Mouse (Mus musculus): ENCODE data around the gene Ormdl3. TPM values are rescaled to one million over a fixed set of nuclear protein-coding genes. Genes with fewer than 3 reads are reported as not detected.

Ormdl3 gene
- total and polyA plus RNA-seq, 3 experiments: 52.7 to 93.7 TPM; not detected in 1

DNA sequence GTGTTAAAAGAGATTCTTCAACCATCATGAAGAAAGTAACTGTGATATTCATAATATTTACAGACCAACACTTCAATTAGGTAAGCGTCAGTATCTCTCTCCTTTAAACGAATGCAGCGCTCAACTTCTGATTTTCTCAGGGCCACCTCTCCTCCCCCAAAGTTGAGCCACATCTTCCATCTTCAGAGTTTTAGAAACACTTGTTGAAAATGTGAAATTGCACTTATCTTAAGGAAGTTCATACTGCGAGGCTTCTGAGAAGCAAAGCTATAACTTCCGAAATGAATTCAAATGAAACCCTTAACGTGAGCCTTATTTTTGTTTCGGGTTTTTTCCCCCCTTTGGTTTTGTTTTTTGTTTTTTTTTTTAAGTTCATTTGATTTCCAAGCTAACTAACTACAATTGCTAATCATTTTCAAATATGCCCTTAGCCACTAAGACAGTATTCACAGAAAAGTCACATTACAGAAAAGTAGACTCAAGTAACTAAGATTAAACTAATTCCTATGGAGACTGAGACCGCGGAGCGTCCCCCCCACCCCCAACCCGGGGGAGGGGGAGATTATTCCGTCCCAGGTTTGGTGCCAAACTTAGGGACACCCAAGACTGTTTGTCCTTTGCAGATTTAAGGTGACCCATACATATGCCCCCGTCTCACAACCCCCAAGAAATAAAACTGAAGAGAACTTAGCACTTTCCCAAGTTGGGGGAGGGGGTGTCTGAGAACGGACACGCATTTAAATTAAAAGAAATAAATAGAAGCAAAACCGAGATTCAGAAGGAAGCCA is 42.1 kb downstream of the Ormdl3 start:
- no peak overlapping the region for H3K9ac ChIP-seq (ENCODE audit: control insufficient read depth, low read depth, low read length, poor library complexity, severe bottlenecking)
- H3K79me2 ChIP-seq (ENCODE audit: control insufficient read depth, insufficient read depth, low read length, poor library complexity): no peaks in the 10 kb centered on the region
- no peak overlapping the region for H3K27ac ChIP-seq (ENCODE audit: control insufficient read depth, low read depth, low read length)
- TF ChIP-seq TAL1 (IDR thresholded peaks at IDR 0.05; ENCODE audit: low read length): no peak
- no peak for TF ChIP-seq MEF2A (IDR thresholded peaks at IDR 0.05; ENCODE audit: extremely low read depth, insufficient replicate concordance, low read depth, low read length, poor library complexity, severe bottlenecking)
- TF ChIP-seq SIN3A (IDR thresholded peaks at IDR 0.05; ENCODE audit: low read length): no peak
- no peak for TF ChIP-seq MXI1 (IDR thresholded peaks at IDR 0.05; ENCODE audit: low read depth, low read length)
- TF ChIP-seq TBP (IDR thresholded peaks at IDR 0.05; ENCODE audit: low read depth, low read length): no peak
- TF ChIP-seq USF1 (IDR thresholded peaks at IDR 0.05; ENCODE audit: low read depth, low read length): no peak
- no peak for TF ChIP-seq KAT2A (conservative IDR thresholded peaks at IDR 0.05; ENCODE audit: low read depth, low read length)
- no peak for TF ChIP-seq MYB (IDR thresholded peaks at IDR 0.05; ENCODE audit: low read depth, low read length)
- TF ChIP-seq GATA1 (IDR thresholded peaks at IDR 0.05; ENCODE audit: low read depth, low read length): no peak
- TF ChIP-seq RAD21 (IDR thresholded peaks at IDR 0.05; ENCODE audit: low read depth, low read length): no peak
- no peak overlapping the region for H3K4me3 ChIP-seq (ENCODE audit: control insufficient read depth in 1 of 2, insufficient read depth in 1 of 2, low read depth in 2 of 2, low read length in 2 of 2)
- DNase-seq (ENCODE audit: low read depth, low spot score): no peak
- H3K36me3 ChIP-seq (ENCODE audit: control insufficient read depth in 1 of 2, insufficient read depth in 2 of 2, low read length in 2 of 2): no peaks in the 10 kb centered on the region
- no peaks in the 10 kb centered on the region for H3K9me3 ChIP-seq (replicated peaks; ENCODE audit: insufficient read depth, low read length)
- H3K4me1 ChIP-seq (ENCODE audit: control insufficient read depth in 1 of 2, insufficient read depth in 2 of 2, low read length in 2 of 2): peaks cover 0 to under 1% of the 10 kb centered on the region in 2 experiments; a peak in 1 of 4 replicates
- H3K27me3 ChIP-seq (ENCODE audit: control insufficient read depth in 1 of 2, insufficient read depth in 2 of 2, low read length in 2 of 2): peaks cover 4 to 15% of the 10 kb centered on the region in 2 experiments; a peak in 3 of 4 replicates

DNA sequence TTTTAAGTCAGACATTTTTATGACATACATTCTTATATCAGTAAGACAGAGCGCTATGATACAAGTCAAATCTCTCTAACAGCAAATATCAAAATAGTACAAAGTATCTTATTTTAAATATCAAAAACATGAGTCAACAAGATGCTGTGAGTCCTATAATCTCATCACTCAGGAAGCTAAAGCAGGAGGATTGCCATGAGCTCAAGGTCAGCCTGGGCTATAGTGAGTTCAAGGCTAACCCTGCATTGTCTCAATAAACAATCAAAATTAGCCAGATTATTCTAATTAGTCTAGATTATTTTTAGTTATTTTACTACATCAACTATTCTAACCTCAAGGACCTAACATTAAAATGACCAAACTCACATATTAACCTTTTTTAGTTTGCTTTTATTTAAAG is 43.8 kb downstream of the Ormdl3 start:
- Histone ChIP-seq H3K4me1 (ENCODE audit: control insufficient read depth in 1 of 2, insufficient read depth in 2 of 2, low read length in 2 of 2) (no peaks in the 10 kb centered on the region), H3K36me3 (ENCODE audit: control insufficient read depth in 1 of 2, insufficient read depth in 2 of 2, low read length in 2 of 2) (no peaks in the 10 kb centered on the region), H3K27me3 (ENCODE audit: control insufficient read depth in 1 of 2, insufficient read depth in 2 of 2, low read length in 2 of 2) (peaks cover 7 to 18% of the 10 kb centered on the region in 2 experiments), H3K9me3 (replicated peaks; ENCODE audit: insufficient read depth, low read length) (no peaks in the 10 kb centered on the region), H3K79me2 (ENCODE audit: control insufficient read depth, insufficient read depth, low read length, poor library complexity) (no peaks in the 10 kb centered on the region), H3K9ac (ENCODE audit: control insufficient read depth, low read depth, low read length, poor library complexity, severe bottlenecking) (no peak overlapping the region), H3K27ac (ENCODE audit: control insufficient read depth, low read depth, low read length) (no peak overlapping the region), H3K4me3 (ENCODE audit: control insufficient read depth in 1 of 2, insufficient read depth in 1 of 2, low read depth in 2 of 2, low read length in 2 of 2) (no peak overlapping the region)
- no peak for DNase-seq (ENCODE audit: low read depth, low spot score)
- no peak for TF ChIP-seq USF1 (IDR thresholded peaks at IDR 0.05; ENCODE audit: low read depth, low read length)
- TF ChIP-seq MEF2A (IDR thresholded peaks at IDR 0.05; ENCODE audit: extremely low read depth, insufficient replicate concordance, low read depth, low read length, poor library complexity, severe bottlenecking): no peak
- TF ChIP-seq ZC3H11A (IDR thresholded peaks at IDR 0.05; ENCODE audit: low read depth, low read length): no peak

DNA sequence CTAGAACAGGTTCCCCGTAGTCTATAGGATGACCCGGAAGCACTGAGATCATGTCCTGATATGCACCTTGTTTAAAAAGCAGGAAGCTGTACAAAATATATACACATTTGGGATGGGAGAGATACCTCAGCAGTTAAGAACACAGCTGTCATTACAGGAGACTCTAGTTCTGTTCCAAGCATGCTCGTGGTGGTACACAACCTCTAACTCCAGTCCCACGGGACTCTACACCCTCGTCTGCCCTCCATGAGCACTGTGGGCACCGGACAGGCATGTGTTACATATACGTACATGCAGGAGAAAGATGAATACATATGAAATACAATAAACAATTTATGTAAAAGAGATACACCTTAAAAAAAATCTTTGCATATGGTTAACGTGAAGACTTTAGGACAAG is 44.6 kb downstream of the Ormdl3 start:
- no peak overlapping the region for H3K9ac ChIP-seq (ENCODE audit: control insufficient read depth, low read depth, low read length, poor library complexity, severe bottlenecking)
- H3K9me3 ChIP-seq (replicated peaks; ENCODE audit: insufficient read depth, low read length): no peaks in the 10 kb centered on the region
- no peaks in the 10 kb centered on the region for H3K36me3 ChIP-seq (ENCODE audit: control insufficient read depth in 1 of 2, insufficient read depth in 2 of 2, low read length in 2 of 2)
- no peaks in the 10 kb centered on the region for H3K4me1 ChIP-seq (ENCODE audit: control insufficient read depth in 1 of 2, insufficient read depth in 2 of 2, low read length in 2 of 2)
- peaks cover 7 to 18% of the 10 kb centered on the region in 2 experiments for H3K27me3 ChIP-seq (ENCODE audit: control insufficient read depth in 1 of 2, insufficient read depth in 2 of 2, low read length in 2 of 2)
- no peaks in the 10 kb centered on the region for H3K79me2 ChIP-seq (ENCODE audit: control insufficient read depth, insufficient read depth, low read length, poor library complexity)
- no peak for DNase-seq (ENCODE audit: low read depth, low spot score)
- no peak overlapping the region for H3K27ac ChIP-seq (ENCODE audit: control insufficient read depth, low read depth, low read length)
- no peak overlapping the region for H3K4me3 ChIP-seq (ENCODE audit: control insufficient read depth in 1 of 2, insufficient read depth in 1 of 2, low read depth in 2 of 2, low read length in 2 of 2)
- no peak for TF ChIP-seq BHLHE40 (IDR thresholded peaks at IDR 0.05; ENCODE audit: borderline replicate concordance, low read depth, low read length)
- no peak for TF ChIP-seq CHD2 (IDR thresholded peaks at IDR 0.05; ENCODE audit: low read length)
- TF ChIP-seq MAZ (IDR thresholded peaks at IDR 0.05; ENCODE audit: low read depth, low read length): no peak
- no peak for TF ChIP-seq EP300 (IDR thresholded peaks at IDR 0.05; ENCODE audit: low read depth in 1 of 2, low read length in 2 of 2)
- TF ChIP-seq ETS1 (IDR thresholded peaks at IDR 0.05; ENCODE audit: low read depth, low read length): no peak
- no peak for TF ChIP-seq RAD21 (IDR thresholded peaks at IDR 0.05; ENCODE audit: low read depth, low read length)
- TF ChIP-seq MYC (IDR thresholded peaks at IDR 0.05; ENCODE audit: low read depth, low read length): no peak
- TF ChIP-seq POLR2A (IDR thresholded peaks at IDR 0.05; ENCODE audit: control insufficient read depth in 1 of 2, insufficient read depth in 1 of 2, low read depth in 1 of 2, low read length in 2 of 2, poor library complexity in 1 of 2): no peak
- no peak for TF ChIP-seq MAX (IDR thresholded peaks at IDR 0.05; ENCODE audit: low read length)
- no peak for TF ChIP-seq GATA1 (IDR thresholded peaks at IDR 0.05; ENCODE audit: low read depth, low read length)
- no peak for TF ChIP-seq USF2 (IDR thresholded peaks at IDR 0.05; ENCODE audit: borderline replicate concordance in 1 of 2, insufficient read depth in 1 of 2, low read depth in 1 of 2, low read length in 2 of 2)
- no peak for TF ChIP-seq KAT2A (conservative IDR thresholded peaks at IDR 0.05; ENCODE audit: low read depth, low read length)
- TF ChIP-seq UBTF (IDR thresholded peaks at IDR 0.05; ENCODE audit: borderline replicate concordance, insufficient read depth, low read depth, low read length): no peak

Measured in MEL (cell line).